Mouse (Mus musculus) liver, adult 2 months (tissue): Measurements from ENCODE around the gene Kif9. TPM values are rescaled to one million over a fixed set of nuclear protein-coding genes. Genes with fewer than 3 reads are reported as not detected.
A peak's percentile ranks its signal among the peaks of the same experiment; 100 is the strongest.

Experiments used
- DNase-seq: peaks from one replicate; pipeline ENCODE4 v3.0.0-alpha.2; 2011; ENCODE audit warnings: low read depth, low spot score; ENCODE audit errors: extremely low read depth
- H3K27ac ChIP-seq: fragments of 200-500 bp; replicated peaks from 2 replicates; pipeline ENCODE4 v1.5.1; 2012; ENCODE audit warnings: low read depth, mild to moderate bottlenecking, control low read depth, inconsistent platforms, low read length; ENCODE audit not compliant: insufficient read depth
- H3K27me3 ChIP-seq: fragments of 200-500 bp; 2 replicates; pipeline ENCODE4 v1.6.1; 2012; ENCODE audit warnings: mild to moderate bottlenecking, moderate library complexity, low read length, inconsistent platforms; ENCODE audit not compliant: control insufficient read depth, insufficient read depth
- H3K36me3 ChIP-seq: fragments of 200-500 bp; 2 replicates; pipeline ENCODE4 v1.6.1; 2012; ENCODE audit warnings: low read length, inconsistent platforms; ENCODE audit not compliant: control insufficient read depth, insufficient read depth
- H3K4me1 ChIP-seq: fragments of 200-500 bp; 2 replicates; pipeline ENCODE4 v1.6.1; 2011; ENCODE audit warnings: low read length; ENCODE audit not compliant: control insufficient read depth, insufficient read depth
- H3K4me3 ChIP-seq: fragments of 200-500 bp; 2 replicates; pipeline ENCODE4 v1.5.1; 2011; ENCODE audit warnings: low read depth, mild to moderate bottlenecking, control low read depth, low read length, moderate library complexity; ENCODE audit not compliant: insufficient read depth
- H3K79me2 ChIP-seq: fragments of 200-500 bp; 2 replicates; pipeline ENCODE4 v1.6.1; 2012; ENCODE audit warnings: inconsistent platforms, mild to moderate bottlenecking, low read length, moderate library complexity; ENCODE audit not compliant: control insufficient read depth, insufficient read depth
- H3K9ac ChIP-seq: fragments of 200-500 bp; 2 replicates; pipeline ENCODE4 v1.6.1; 2012; ENCODE audit warnings: low read depth, mild to moderate bottlenecking, control low read depth, inconsistent platforms, low read length
- CTCF ChIP-seq: fragments of 200-500 bp; IDR thresholded peaks from 2 replicates; pipeline ENCODE4 v1.5.1; 2011; ENCODE audit warnings: low read depth, low read length, control low read depth
- POLR2A ChIP-seq: fragments of 200-500 bp; IDR thresholded peaks from 2 replicates; pipeline ENCODE4 v1.6.1; 2011; ENCODE audit warnings: low read length, control low read depth; ENCODE audit not compliant: insufficient read depth; ENCODE audit errors: extremely low read depth
- WGBS: fragments of 180-500 bp; shearing (Covaris S2); methylation state at CpG from one replicate; pipeline ENCODE4 v1.1.7; 2018; 5-methylcytosine and 5-hydroxymethylcytosine counted together
- polyA plus RNA-seq: library from polyadenylated mRNA; depleted of rRNA; stranded (reverse); fragments of >200 nt; gene quantifications from 2 replicates; pipeline ENCODE4 v1.2.3, GENCODE M21; 2012
- total RNA-seq: library from RNA; depleted of rRNA; stranded (reverse); fragments of >200 nt; gene quantifications from 2 replicates; pipeline ENCODE4 v1.2.3, GENCODE M21; 2014

Gene Kif9
- total and polyA plus RNA-seq, 2 experiments = 0.18 to 0.55 TPM

DNA sequence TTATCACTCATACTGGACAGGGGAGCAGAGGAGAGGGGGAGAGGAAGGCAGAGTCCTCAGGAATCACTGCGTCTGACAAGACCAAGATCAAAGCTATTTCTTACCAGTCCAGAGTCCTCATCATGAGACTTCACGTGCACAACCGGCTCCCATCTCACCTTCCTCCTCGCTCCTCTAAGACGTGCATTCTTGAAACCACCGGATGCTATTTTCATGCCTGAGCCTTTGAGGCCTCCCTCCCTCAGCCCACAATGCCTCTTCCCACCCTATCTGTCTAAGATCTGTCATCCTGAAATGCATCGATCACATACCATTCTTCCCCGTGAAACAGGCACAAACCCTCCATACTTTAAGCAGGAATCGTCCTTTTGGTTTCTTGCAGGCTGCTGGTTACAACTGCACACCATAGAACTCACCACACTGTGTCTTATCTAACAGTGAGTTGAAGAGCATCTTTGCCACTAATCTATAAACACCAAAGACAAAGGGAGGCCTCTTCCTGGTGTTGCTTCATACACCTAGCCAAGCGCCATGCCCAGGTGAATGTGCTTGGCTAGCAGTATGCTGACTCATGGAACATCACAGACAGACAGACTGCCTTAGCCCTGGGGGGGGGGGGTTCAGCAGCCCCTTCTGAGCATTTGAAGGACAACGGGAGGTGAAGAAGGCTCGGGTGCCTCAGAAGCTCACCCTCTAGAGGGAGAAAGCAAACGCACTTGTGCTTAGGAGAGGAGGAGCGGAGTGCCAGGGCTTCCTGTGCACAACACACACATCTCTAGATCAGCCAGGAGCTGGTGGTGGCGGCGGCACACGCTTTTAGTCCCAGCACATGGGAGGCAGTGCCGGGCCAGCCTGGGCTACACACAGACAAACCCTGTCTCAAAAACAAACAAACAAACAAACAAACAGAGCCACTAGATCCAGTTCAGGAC is 15.6 kb upstream of the Kif9 start:
- no peak overlapping the region for H3K27ac ChIP-seq
- 89% methylated on average over 18 of the region's 18 CpGs for WGBS

DNA sequence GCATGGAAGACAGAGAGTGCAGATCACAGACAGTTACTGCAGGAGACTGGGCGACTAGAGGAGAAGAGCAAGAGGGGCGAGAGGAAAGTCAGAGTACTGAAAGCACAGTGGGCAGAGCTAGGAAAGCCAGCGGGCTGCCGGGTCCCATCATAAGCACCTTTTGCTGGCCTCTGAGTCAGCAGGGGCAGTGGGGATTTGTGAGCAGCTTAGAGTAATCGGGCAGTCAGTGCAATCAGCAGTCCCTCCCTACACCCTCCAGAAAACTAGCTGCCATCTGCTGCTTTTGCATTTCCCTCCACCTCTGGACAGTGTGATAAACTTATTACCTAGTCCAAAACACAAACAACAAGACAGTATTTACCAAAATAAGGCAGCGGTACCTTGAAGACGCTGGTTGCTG is 14.4 kb upstream of the Kif9 start:
- H3K4me3 ChIP-seq = no peak overlapping the region
- 88% methylated on average over 7 of the region's 7 CpGs for WGBS
- no peaks in the 10 kb centered on the region for H3K4me1 ChIP-seq
- no peaks in the 10 kb centered on the region for H3K27me3 ChIP-seq
- no peak overlapping the region for H3K9ac ChIP-seq
- H3K36me3 ChIP-seq = no peaks in the 10 kb centered on the region
- H3K79me2 ChIP-seq = peaks cover 8% of the 10 kb centered on the region
- H3K27ac ChIP-seq = no peak overlapping the region
- no peak for TF ChIP-seq POLR2A
- DNase-seq = no peak

More for the DNA sequence above, 15.6 kb upstream of the Kif9 start:
- no peak overlapping the region for H3K9ac ChIP-seq
- peaks cover 5% of the 10 kb centered on the region; the same call in 1 of the 2 replicates for H3K79me2 ChIP-seq
- no peak overlapping the region for H3K4me3 ChIP-seq
- no peak for DNase-seq
- H3K36me3 ChIP-seq = no peaks in the 10 kb centered on the region
- TF ChIP-seq POLR2A = no peak
- TF ChIP-seq CTCF = no peak
- H3K4me1 ChIP-seq = no peaks in the 10 kb centered on the region
- no peaks in the 10 kb centered on the region for H3K27me3 ChIP-seq

DNA sequence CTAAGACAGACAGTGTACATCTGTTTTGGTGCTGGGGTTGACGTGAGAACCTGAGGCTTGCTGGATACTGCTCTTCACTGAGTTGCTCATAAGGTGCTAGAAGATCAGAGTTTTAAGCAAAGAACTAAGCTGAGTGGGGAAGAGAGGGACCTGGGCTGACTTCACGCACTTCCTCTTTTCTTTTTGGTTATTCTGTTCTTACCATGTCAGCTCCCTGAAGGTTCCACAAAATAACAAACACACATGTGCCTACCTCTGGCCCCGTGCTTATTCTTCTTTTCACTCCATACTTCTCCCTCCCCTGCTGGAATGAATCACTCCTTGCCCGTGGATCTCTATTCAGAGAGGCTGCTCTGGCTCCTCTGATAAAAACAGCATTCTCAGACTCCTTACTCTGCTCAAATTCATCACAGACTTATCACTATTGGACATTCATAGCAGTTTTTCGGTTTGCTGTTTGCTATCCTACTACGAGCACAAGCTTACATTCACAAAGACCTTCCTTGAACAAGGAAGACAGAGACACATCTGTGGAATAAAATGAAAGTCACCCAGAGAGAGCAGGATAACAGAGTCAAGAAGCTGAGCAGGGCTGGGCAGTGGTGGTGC is 12.7 kb upstream of the Kif9 start:
- Histone ChIP-seq H3K27me3 (no peaks in the 10 kb centered on the region), H3K27ac (no peak overlapping the region), H3K4me1 (no peaks in the 10 kb centered on the region), H3K9ac (no peak overlapping the region), H3K79me2 (peaks cover 8% of the 10 kb centered on the region), H3K4me3 (no peak overlapping the region), H3K36me3 (no peaks in the 10 kb centered on the region)
- TF ChIP-seq CTCF (no peak), POLR2A (no peak)
- no peak for DNase-seq
- 83% methylated on average over 6 of the region's 6 CpGs for WGBS

DNA sequence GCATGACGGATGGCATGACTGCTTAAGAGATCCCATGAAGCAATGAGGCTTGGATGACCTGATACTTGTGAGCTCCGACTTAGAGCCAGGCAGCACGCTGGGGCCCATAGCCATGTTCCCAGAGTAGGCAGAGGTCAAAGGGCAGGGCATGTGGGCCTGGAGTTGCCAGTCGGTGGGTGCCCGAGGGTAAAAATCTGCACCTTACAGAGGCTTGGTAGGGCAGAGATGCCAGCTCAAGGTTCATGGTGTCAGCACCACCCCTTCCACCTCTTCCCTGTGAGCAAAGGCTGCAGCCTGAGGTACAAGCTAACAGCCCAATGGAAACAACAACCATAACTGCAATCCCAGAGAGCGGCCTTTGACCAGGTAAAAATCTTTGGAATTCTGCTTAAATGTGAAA is 11.4 kb upstream of the Kif9 start:
- no peak overlapping the region for H3K27ac ChIP-seq
- H3K36me3 ChIP-seq = no peaks in the 10 kb centered on the region
- WGBS = 91% methylated on average over 6 of the region's 6 CpGs
- H3K9ac ChIP-seq = no peak overlapping the region
- no peak overlapping the region for H3K4me3 ChIP-seq
- peaks cover 8% of the 10 kb centered on the region for H3K79me2 ChIP-seq
- H3K27me3 ChIP-seq = no peaks in the 10 kb centered on the region
- DNase-seq = no peak
- TF ChIP-seq CTCF (no peak), POLR2A (no peak)
- no peaks in the 10 kb centered on the region for H3K4me1 ChIP-seq

DNA sequence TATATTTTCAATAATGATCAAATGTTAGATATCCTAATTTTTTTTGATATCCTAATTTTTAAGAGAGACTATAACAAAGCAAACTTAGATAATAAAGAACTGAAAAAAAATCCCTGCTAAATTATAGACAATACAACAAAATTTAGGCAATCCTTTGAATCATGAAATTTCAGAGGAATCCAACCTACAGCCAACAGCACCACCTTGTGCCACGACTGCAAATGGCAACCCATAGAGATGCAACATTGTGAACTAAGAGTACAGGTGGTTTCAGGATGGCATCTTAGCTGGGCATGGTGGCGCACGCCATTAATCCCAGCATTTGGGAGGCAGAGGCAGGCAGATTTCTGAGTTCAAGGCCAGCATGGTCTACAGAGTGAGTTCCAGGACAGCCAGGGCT is 10.6 kb upstream of the Kif9 start:
- no peak overlapping the region for H3K9ac ChIP-seq
- DNase-seq = no peak
- H3K4me3 ChIP-seq = no peak overlapping the region
- TF ChIP-seq POLR2A (no peak), CTCF (peak; percentile 36; the same call in 1 of the 2 replicates)
- no peaks in the 10 kb centered on the region for H3K27me3 ChIP-seq
- H3K4me1 ChIP-seq = no peaks in the 10 kb centered on the region
- no peak overlapping the region for H3K27ac ChIP-seq
- H3K36me3 ChIP-seq = no peaks in the 10 kb centered on the region
- H3K79me2 ChIP-seq = peaks cover 8% of the 10 kb centered on the region
- 88% methylated on average over 3 of the region's 3 CpGs for WGBS

DNA sequence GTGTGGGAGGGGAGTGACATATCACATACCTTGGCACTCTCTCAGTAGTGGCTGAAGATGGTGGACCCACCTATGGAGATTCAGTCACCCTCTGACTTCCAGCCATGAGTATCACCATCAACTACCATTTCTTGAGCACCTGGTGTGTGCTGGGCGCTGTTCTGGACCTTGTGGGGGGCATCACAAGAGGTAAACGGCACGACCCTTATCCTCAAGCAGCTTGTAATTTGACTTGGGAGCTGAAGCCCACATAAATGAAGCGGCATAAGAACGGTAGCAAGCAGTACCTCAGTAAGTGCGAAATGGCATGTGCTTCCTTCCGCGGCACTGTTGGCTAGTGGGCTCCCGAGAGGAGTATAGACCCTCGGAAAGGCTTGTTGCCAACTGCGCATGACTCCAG is 1.2 kb downstream of the Kif9 start:
- no peaks in the 10 kb centered on the region for H3K27me3 ChIP-seq
- no peak overlapping the region for H3K27ac ChIP-seq
- H3K9ac ChIP-seq = no peak overlapping the region
- no peak for DNase-seq
- WGBS = 50% methylated on average over 11 of the region's 11 CpGs
- no peak for TF ChIP-seq POLR2A
- no peak for TF ChIP-seq CTCF
- H3K79me2 ChIP-seq = no peaks in the 10 kb centered on the region
- no peaks in the 10 kb centered on the region for H3K36me3 ChIP-seq
- peaks cover 6% of the 10 kb centered on the region for H3K4me1 ChIP-seq
- no peak overlapping the region for H3K4me3 ChIP-seq
